Mouse (Mus musculus): Measurements from ENCODE around the gene Upk3b. TPM values are rescaled to one million over a fixed set of nuclear protein-coding genes. Genes with fewer than 3 reads are reported as not detected.
A peak's percentile ranks its signal among the peaks of the same experiment; 100 is the strongest.

The Upk3b gene
- total RNA-seq, 2 experiments from 2014 or later = not detected

DNA sequence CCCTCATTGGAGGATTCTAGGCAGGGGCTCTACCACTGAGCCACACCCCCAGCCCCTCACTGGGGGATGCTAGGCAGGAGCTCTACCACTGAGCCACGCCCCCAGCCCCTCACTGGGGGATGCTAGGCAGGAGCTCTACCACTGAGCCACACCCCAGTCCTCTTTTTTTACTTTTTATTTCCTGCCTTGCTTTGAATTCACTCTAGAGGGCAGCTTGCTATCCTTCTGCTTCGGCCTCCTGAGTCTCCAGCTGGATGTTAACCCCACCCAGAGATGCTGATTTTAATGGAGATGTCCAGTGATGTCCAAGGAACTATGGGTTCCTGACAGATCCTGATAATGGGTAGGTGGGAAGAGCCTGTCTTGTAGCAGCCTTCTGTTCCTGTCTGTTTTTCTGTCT is 31.1 kb downstream of the Upk3b start:
- DNase-seq = no peak
- intact Hi-C loops (cut with DNase I) = no loop called here

DNA sequence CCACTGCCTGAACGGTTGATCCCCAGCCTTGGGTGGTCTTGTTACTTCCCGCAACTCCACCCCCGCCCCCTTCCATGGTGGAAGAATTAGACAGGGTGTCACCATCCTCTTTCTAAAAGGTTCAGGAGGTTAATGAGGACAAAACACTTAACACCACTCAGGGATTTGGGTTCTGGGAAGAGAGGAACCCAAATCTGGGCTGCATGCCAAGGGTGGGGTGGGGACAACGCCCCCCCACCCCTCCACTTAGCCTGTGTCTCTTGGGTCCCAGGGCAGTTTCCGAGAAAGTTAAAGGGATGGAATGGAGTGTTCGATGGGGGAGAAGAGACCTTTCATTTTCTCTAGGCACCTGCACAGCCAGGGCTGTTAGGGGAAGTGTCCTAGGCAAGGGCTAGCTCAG is 34.8 kb downstream of the Upk3b start:
- intact Hi-C loops (cut with DNase I) = no loop called here
- DNase-seq = no peak

DNA sequence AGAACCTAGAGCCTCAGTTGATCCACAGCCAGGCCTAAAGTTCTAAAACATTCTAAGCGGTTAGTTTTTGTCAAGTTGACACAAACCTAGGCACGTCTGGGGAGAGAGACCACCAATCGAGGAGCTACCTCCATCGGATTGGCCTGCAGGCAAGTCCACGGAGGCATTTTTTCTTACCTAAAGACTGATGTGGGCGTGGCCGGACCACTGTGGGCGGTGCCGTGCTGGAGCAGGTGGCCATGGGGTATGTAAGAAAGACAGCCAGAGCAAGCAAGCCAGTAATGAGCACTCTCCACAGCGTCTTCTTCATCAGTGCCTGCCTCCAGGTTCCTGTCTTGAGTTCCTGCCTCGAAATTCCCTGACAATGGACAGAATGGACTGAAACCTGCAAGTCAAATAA is 35.2 kb downstream of the Upk3b start:
- DNase-seq = no peak

DNA sequence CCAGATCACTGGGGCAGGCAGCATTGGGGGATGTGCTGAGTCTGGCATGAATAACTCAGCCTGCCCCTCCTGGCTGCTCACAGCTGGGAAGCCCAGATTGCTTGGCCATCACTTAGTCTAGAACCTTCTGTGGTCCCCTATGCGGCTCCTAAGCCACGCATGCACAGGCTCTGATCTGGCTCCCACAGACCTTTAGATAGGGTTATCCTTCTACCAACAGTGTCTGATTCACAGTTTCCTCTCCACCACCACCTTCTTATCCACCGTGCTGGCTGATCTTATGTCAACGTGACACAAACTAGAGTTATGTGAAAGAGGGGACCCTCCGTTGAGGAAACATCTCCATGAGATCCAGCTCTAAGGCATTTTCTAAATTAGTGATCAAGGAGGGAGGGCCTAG is 36.8 kb downstream of the Upk3b start:
- intact Hi-C loops (cut with DNase I) = no loop called here
- DNase-seq = no peak

More for the DNA sequence above, 35.2 kb downstream of the Upk3b start:
- intact Hi-C loops (cut with DNase I) = no loop called here

DNA sequence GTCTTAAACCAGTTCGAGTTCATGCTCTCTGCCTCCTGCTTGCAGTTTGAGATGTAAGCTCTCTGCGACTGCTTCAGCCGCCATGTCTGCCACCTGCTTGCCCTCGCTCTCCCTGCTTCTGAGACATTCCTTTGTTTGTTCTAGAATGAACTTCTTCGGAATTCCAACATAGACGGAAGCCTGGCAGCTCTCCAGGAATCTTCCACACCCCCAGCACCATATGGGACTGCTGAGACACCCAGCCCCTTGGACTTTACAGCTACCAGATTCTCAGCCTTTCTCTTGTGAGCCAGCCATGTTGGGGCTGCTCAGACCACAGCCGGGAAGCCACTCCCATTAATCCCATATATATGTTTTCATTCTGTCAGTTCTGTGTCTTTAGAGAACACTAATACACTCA is 38.0 kb downstream of the Upk3b start:
- no peak for DNase-seq
- intact Hi-C loops (cut with DNase I) = no loop called here

DNA sequence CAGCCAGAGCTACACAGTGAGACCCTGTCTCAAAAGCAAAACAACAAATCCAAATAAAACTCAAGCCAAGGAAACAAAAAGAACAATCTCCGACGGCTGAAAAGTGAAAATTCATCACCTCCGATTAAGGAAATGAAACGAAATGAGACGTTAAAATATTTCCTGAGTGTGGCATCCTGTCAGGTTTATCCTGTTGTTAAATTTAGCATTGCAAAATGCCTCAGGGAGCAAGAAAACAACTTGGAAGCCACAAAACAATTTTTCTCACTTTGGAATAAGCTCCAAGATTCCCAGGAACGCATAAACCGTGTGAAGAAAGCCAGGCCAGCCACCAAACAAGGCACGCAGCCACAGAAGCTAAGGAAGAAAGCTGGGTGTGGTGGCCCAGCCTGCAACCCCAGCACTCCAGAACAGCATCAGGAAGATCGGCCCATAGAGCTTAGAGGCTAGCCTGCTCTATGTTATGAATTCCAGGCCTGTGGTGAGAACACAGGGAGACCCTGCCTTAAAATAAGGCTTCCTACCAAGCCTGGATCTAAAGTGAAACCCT is 38.8 kb downstream of the Upk3b start:
- intact Hi-C loops (cut with DNase I) = no loop called here
- DNase-seq = no peak

DNA sequence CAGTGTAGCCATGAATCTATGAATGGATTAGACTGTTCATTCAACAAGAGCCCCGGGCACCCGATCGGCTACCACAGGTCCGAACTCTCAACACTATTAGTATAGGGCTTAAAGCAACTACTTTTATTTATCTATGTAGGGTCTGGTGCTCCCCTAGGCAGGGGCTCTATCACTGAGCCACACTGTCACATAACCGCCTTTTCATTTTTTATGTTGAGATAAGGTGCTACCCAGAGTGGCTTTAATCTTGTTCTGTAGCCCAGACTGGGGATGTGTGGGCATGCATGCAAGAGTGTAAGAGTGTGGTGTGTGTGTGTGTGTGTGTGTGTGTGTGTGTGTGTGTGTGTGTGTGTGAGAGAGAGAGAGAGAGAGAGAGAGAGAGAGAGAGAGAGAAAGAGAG is 39.8 kb downstream of the Upk3b start:
- intact Hi-C loops (cut with DNase I) = no loop called here
- DNase-seq = no peak

DNA sequence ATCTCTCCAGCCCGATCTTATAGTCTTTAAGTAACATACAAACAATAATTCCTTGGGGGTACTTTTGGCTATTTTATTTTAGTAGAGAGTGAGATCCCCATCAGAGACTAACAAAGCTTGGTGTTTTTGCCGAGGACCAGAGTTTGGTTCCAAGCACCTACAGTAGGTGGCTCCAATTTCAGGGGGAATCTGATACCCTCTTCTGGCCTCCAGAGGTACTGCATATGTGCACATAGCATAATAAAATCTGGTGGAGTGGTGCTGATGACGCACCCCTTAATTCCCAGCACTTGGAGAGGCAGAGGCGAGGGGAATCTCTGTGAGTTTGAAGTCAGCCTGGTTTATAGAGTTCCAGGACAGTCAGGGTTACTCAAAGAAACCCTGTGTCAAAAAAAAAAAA is 44.0 kb downstream of the Upk3b start:
- intact Hi-C loops (cut with DNase I) = no loop called here
- DNase-seq = no peak

DNA sequence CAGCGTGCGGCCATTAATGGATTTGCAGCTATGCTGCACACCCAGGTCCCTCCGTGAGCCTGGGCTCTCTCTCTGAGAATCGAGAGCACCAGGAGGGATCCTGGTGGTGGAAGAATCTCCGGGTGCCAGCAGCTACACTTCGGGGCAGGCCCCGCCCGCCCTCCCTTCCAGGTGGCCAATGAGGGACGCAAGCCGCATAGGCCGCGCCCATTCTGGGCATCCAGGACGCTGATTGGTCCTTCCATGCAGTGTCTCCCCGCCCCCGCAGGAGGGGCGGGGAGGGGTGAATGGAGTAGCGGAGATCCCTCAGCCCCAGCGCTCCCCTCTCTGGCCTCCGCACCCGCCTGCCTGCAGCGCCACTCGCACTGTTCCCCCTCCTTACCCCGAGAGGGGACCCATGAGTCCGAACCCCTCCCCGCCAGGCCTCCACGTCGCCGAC is 45.4 kb downstream of the Upk3b start, which contains the start of gene Rasa4:
TSS of gene Rasa4 (plus strand) at position 248 of the 439 bp plus-strand sequence.
- intact Hi-C loops (cut with DNase I) = no loop called here
- peak; percentile 94 for DNase-seq

DNA sequence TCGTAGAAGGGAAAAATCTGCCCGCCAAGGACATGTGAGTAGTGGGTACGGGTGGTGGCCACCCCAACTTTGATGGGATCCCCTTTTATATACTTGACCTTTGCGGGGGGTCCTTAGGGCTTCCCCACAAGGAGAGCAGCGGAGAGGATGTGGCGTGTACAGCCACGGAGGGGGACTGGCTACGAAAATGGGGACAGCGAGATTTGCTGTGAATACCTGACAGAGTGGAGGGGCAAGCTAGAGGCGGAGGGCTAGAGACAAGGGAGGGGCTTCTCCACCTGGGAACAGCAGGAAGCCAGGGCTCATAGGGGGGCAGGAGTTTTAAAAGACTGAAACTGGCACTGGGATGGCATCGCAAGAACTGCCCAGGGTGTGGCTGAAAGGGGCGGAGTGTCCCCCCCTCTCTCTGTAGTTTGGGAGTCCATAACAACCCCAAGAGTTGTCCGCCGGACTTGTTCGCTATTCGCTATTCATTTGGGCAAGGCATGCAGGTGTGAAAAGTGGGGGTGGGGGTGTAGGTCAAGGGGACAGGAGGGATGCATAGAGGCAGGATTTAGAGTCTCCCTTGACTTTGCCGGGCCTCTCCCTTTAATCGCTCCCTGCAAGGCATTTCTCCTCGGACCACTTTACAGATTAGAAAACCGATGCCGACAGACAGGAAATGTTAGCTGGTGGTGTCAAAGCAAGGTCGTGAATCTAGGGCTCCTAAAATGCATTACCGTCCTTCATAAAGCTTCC is 46.0 kb downstream of the Upk3b start:
- intact Hi-C loops (cut with DNase I) = no loop called here
- peak; percentile 20 for DNase-seq

DNA sequence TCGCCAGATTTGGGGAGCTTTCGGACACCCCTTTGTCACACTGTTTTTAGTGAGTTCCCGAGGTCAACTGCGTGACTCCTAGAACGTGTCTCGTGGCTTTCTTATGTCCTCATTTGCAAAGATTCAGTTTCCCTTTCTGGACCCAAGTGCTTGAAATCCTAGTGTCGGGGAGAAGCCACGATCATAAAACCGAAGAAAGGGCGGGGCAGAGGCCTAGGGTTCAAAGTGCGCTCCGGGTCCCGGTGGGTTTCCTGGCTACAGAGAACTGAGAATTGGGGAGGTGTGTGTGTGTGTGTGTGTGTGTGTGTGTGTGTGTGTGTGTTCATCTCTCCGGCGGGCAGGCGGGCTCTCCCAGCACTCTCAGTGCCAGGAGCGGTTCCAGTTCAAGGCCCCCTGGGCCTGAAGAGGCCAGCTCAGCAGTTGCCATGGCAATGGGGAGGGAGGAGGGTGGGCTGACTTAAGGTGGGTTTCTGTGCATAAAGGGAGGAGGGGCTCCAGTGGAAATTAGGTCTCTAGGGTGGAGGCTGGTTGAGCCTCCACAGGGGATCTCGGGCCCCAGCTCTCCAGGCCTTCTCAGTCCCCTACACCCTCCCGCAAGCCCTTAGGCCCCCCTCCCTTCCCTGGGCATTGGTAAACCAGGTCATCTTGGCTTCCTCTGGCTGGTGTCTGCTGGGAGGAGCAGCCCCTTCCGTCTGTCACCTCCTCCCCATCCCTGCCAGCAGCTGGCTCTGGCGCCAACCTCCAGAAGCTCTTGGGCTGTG is 46.8 kb downstream of the Upk3b start:
- intact Hi-C loops (cut with DNase I) = no loop called here
- DNase-seq = peak; percentile 67

DNA sequence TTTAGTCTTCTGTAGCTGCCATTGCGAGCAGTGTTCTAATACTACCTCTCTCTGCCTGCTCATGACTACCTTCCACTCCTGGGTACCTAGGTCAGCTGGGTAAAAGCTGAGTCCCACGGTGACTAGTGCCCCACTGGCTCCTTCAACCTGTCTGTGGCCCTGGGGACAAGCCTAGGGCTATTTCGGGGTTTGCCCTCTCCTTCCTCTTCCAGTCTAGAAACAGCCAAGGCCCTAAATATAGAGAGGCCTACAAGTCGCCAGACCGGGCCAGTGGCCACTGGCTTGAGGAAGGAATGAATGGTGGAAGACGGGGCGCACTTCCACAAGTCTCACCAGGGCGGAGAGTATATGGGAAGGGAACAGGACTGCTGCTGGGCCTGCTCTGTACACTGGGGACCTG is 48.0 kb downstream of the Upk3b start:
- intact Hi-C loops (cut with DNase I) = no loop called here

DNA sequence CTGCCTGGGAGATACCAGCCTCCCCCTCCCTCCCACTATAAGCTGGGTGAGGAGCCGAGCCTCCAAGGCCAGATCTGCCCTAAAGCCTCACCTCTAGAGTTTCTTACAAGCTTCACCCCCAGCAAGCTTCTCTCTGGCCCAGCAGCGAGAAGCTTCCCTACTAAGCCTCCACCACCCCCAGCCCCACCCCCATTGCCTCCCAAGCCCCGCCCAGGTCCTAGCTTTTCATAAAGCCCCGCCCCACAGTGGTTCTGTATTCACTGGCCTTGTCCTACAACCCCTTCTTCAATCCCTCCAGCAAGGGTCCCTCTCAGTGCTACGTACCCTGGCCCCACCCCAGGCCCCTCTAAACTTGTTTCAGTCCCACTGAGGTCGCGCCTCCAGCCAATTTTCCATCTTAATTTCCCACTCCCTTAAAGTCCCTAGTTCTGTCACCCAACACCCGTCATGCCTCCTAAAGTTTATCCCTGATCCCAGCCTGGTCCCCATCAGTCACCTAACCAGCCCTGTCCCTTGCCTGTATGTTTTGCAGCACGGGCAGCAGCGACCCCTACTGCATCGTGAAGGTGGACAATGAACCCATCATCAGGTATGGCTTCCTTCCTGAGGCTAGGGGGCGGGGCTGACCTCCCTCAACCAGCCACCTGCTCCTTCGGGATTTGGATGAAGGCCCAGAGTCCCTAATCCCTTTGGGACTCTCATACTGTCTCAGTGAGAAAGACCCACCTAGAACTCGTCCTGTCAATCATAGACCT is 50.7 kb downstream of the Upk3b start:
- intact Hi-C loops (cut with DNase I) = no loop called here
- peak; percentile 18 for DNase-seq

More for the DNA sequence above, 48.0 kb downstream of the Upk3b start:
- DNase-seq = no peak

DNA sequence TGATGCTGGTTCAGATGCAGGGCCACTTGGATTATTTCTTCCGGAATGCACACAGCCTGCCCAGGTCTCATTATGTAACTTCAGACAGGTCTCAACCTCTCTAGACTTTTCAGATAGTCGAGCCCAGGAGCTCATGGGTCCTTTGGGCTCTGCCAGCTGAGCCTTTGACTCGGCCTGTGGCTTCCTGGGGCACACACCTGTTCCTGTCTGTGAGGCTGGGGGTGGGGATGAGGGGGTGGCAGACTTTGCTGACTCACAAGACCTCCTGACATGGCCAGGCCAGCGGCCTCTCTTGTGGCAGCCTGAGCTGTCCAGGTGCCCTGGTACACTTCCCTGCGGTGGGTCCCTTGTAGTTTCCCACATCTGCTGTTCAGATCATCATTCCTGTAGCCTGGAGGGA is 53.6 kb downstream of the Upk3b start:
- no peak for DNase-seq
- intact Hi-C loops (cut with DNase I) = no loop called here

DNA sequence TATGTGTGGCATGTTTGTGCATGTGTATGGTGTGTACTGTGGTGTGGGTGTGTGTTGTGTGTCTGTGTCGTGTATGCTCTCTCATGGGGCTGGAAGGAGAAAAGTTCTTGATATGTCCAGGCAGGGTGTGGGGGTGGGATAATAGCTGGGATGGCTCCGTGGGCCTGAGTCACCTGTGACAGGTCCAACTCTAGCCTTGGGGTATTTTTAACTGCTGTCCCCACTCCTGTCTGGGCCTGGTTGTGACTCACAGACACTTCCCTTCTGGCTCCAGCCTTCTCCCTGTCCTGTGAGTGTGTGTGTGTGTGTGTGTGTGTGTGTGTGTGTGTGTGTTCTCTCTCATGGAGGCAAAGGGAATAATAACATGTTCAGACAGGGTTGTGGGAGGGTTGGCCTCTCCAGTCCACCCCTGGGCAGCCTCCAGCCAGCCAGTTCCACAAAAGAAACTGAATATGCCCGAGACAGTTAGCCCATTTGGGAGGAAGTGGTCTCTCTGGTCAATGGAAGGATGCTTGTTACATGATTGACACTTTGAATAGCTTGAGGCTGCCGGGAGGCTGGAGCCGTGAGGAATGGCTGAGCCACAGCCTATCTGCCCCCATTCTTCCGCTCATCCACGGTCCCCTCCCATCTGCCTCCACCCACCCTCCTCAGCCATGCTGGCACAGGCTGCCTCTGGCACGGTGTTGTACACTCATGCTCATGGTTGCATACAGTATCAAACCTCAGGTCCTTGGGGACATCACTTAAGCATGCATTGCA is 56.1 kb downstream of the Upk3b start:
- DNase-seq = no peak
- intact Hi-C loops (cut with DNase I) = no loop called here

DNA sequence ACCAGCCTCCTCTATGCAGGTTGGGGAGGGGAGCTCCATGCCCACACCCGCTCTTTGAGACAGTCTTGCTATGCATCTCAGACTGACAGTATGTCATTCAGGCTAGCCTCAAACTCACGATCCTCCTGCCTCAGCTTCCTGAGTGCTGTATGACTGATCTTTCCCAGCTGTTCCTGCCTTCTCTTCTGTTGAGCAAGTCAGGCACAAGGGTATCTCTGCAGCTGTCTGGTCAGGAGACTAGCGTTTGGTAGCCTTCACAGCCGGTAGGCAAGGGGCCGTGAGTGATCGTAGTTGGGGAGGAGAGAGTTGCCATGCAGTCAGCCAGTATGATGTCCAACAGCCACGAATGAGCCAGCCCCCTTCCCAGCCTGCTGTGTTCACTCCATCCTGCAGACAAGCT is 56.8 kb downstream of the Upk3b start:
- intact Hi-C loops (cut with DNase I) = no loop called here
- no peak for DNase-seq
